Mouse (Mus musculus): ENCODE results near the gene Cdca5. TPM values are rescaled to one million over a fixed set of nuclear protein-coding genes. Genes with fewer than 3 reads are reported as not detected.
"Not testable (repeated sequence)": the region's sequence is repeated elsewhere in the genome, so short reads cannot be mapped to it uniquely, and the experiment has no call there.

Cdca5 gene
- polyA plus RNA-seq, 1 experiment from 2014 or later, result 66.2 TPM

DNA sequence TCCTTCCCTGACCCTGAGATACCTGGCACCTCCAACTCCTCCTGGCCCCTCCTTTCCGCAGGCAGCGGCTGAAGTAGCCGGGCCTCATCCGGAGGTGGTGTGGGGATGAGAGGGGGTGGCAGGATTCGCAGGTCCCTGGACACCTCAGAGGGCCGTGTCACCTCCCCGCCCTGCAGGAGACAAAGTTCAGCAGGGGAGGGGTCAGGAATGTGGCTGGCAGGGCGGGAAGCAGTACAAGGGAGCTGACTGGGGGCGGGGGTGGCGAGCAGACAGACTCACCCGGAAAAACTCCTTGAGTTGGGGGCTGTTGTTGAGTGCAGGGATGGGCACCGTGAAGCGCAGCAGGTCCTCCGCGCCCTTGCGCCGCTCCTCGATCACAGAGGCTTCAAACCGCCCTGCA, 37.0 kb downstream of the Cdca5 start:
- Histone ChIP-seq H3K9me3 (no peaks in the 10 kb centered on the region), H3K4me1 (peaks cover 42% of the 10 kb centered on the region), H3K27ac (replicated peaks) (peak overlapping the region; percentile 72), H3K27me3 (replicated peaks; ENCODE audit: low read depth, poor library complexity, severe bottlenecking) (no peaks in the 10 kb centered on the region), H3K4me3 (peak overlapping the region; percentile 33; the same call in 1 of the 2 replicates), H3K36me3 (replicated peaks) (peaks cover 8% of the 10 kb centered on the region; the same call in 1 of the 2 replicates)
- 37% methylated on average over 19 of the region's 19 CpGs for WGBS
- DNase-seq (ENCODE audit: low spot score), result no peak

DNA sequence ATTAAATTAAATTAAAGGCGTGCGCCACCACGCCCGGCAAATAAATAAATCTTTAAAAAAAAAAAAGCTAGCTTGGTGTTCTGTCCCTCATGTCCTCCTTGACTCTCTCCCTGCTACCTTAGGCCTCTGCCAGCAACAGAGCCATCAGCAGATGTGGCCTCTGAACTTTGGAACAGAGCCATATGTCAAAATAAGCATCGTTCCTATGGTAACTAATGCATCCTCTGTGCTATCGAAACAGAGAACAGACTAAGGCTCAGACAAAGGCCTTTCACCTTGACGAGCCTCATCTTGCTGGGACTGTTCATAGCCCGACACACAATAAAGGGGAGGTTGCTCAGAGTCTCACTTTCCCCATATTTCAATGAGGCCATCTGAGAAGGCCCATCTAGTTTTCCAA, 38.5 kb downstream of the Cdca5 start:
- peaks cover 39% of the 10 kb centered on the region for H3K4me1 ChIP-seq
- DNase-seq (ENCODE audit: low spot score), result peak; percentile 54
- H3K4me3 ChIP-seq, result 0 out of 2 replicates have a peak overlapping the region, but pooled peaks have one; percentile 6
- peaks cover 5% of the 10 kb centered on the region; the same call in 1 of the 2 replicates for H3K36me3 ChIP-seq (replicated peaks)
- H3K27ac ChIP-seq (replicated peaks), result peak overlapping the region; percentile 80
- H3K27me3 ChIP-seq (replicated peaks; ENCODE audit: low read depth, poor library complexity, severe bottlenecking), result no peaks in the 10 kb centered on the region
- WGBS, result 47% methylated on average over 8 of the region's 8 CpGs
- H3K9me3 ChIP-seq, result no peaks in the 10 kb centered on the region

DNA sequence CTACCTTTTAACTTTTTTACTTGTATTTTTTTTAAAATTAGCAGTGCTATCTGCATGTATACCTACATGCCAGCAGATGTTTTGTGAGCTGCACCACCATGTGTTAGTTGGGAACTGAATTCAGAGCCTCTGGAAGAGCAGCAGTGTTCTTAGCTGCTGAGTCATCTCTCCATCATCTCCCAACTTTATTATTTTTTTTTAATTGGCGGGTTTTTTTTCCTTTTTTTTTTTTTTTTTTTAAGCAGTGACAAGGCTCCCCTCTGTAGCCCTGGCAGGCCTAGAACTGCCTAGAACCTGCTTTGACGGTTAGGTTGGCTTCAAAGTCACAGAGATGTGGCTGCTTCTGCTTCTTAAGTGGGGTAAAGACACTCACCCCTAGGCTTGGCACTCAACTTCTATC, 40.1 kb downstream of the Cdca5 start:
- 76% methylated on average over 2 of the region's 2 CpGs for WGBS
- no peak for DNase-seq (ENCODE audit: low spot score)
- peaks cover 5% of the 10 kb centered on the region; the same call in 1 of the 2 replicates for H3K36me3 ChIP-seq (replicated peaks)
- H3K9me3 ChIP-seq, result no peaks in the 10 kb centered on the region
- H3K27me3 ChIP-seq (replicated peaks; ENCODE audit: low read depth, poor library complexity, severe bottlenecking), result no peaks in the 10 kb centered on the region
- H3K4me3 ChIP-seq, result no peak overlapping the region
- H3K4me1 ChIP-seq, result peaks cover 27% of the 10 kb centered on the region
- H3K27ac ChIP-seq (replicated peaks), result no peak overlapping the region

DNA sequence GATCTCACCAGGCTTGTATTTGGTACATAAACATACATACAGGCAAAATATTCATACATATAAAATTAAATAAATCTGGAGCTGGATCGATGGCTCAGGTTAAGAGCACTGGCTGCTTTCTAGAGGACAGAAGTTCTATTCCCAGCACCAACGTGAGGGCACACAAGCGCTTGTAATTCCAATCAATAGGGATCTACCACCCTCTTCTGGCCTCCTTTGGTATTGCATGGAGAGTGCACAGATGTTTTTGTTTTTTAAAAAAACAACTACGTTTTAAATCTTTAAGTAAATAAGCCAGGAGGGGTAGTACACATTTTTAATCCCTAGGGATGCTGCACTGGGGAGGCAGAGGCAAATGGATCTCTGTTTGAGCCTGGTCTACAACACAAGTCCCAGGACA, 41.5 kb downstream of the Cdca5 start:
- Histone ChIP-seq H3K36me3 (replicated peaks) (peaks cover 2% of the 10 kb centered on the region; the same call in 1 of the 2 replicates), H3K27ac (replicated peaks) (no peak overlapping the region), H3K4me3 (no peak overlapping the region), H3K4me1 (peaks cover 25% of the 10 kb centered on the region), H3K9me3 (no peaks in the 10 kb centered on the region), H3K27me3 (replicated peaks; ENCODE audit: low read depth, poor library complexity, severe bottlenecking) (no peaks in the 10 kb centered on the region)
- peak; percentile 36 for DNase-seq (ENCODE audit: low spot score)
- 23% methylated on average over 4 of the region's 4 CpGs for WGBS

GRCm38 (mm10) chr19:6126789-6127580, 42.2 kb downstream of the Cdca5 start:
- Histone ChIP-seq H3K27me3 (replicated peaks; ENCODE audit: low read depth, poor library complexity, severe bottlenecking) (no peaks in the 10 kb centered on the region), H3K27ac (replicated peaks) (peak overlapping the region; percentile 88), H3K9me3 (no peaks in the 10 kb centered on the region), H3K4me3 (peak overlapping the region; percentile 66), H3K36me3 (replicated peaks) (no peaks in the 10 kb centered on the region), H3K4me1 (peaks cover 18% of the 10 kb centered on the region)
- WGBS, result 76% methylated on average over 10 of the region's 10 CpGs
- no peak for DNase-seq (ENCODE audit: low spot score)

- Histone ChIP-seq H3K4me3 (peak within 1 kb of the TSS; percentile 66), H3K4me1 (peaks cover 16% of the 10 kb centered on the region), H3K9me3 (no peaks in the 10 kb centered on the region), H3K27me3 (replicated peaks; ENCODE audit: low read depth, poor library complexity, severe bottlenecking) (no peaks in the 10 kb centered on the region), H3K27ac (replicated peaks) (peak within 1 kb of the TSS; percentile 88), H3K36me3 (replicated peaks) (no peaks in the 10 kb centered on the region)
- WGBS, result under 1% methylated on average over 32 of the region's 32 CpGs
- peak; percentile 93 for DNase-seq (ENCODE audit: low spot score)
These were observed 43.1 kb downstream of the Cdca5 start, which contains the start of gene Snx15 for GRCm38 (mm10) chr19:6127760-6128341. TSS of gene Snx15 (minus strand) at chr19:6128304.

GRCm38 (mm10) chr19:6130414-6131128, 45.8 kb downstream of the Cdca5 start:
- not testable (repeated sequence) for DNase-seq (ENCODE audit: low spot score); H3K9me3 ChIP-seq; H3K4me3 ChIP-seq; H3K27ac ChIP-seq (replicated peaks); H3K4me1 ChIP-seq; H3K27me3 ChIP-seq (replicated peaks; ENCODE audit: low read depth, poor library complexity, severe bottlenecking)
- H3K36me3 ChIP-seq (replicated peaks), result peaks cover 21% of the 10 kb centered on the region
- 79% methylated on average over 7 of the region's 7 CpGs for WGBS

- no peak for DNase-seq (ENCODE audit: low spot score)
- H3K4me3 ChIP-seq, result no peak overlapping the region
These were observed 47.5 kb downstream of the Cdca5 start for GRCm38 (mm10) chr19:6132171-6132827.

DNA sequence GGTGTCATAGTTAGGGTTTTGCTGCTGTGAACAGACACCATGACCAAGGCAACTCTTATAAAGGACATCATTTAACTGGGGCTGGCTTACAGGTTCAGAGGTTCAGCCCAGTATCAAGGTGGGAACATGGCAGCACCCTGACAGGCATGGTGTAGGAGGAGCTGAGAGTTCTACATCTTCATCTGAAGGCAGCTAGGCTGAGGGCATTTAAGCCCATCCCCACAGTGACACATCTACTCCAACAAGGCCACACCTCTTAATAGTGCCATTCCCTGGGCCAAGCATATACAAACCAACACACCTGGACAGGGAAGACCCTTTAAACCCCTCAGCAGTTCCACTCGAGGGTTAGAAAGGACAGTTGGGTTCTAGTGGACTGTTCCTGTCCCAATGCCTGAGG, 48.4 kb downstream of the Cdca5 start:
- 69% methylated on average over 1 of the region's 1 CpGs for WGBS
- H3K27me3 ChIP-seq (replicated peaks; ENCODE audit: low read depth, poor library complexity, severe bottlenecking); H3K4me3 ChIP-seq; H3K27ac ChIP-seq (replicated peaks); DNase-seq (ENCODE audit: low spot score); H3K9me3 ChIP-seq; H3K4me1 ChIP-seq: not testable (repeated sequence)
- H3K36me3 ChIP-seq (replicated peaks), result peaks cover 47% of the 10 kb centered on the region

More at GRCm38 (mm10) chr19:6132171-6132827, 47.5 kb downstream of the Cdca5 start:
- WGBS, result 86% methylated on average over 7 of the region's 7 CpGs
- Histone ChIP-seq H3K27ac (replicated peaks) (no peak overlapping the region), H3K36me3 (replicated peaks) (peaks cover 38% of the 10 kb centered on the region), H3K27me3 (replicated peaks; ENCODE audit: low read depth, poor library complexity, severe bottlenecking) (no peaks in the 10 kb centered on the region), H3K9me3 (no peaks in the 10 kb centered on the region), H3K4me1 (peaks cover 10% of the 10 kb centered on the region; the same call in 1 of the 2 replicates)

- WGBS, result 82% methylated on average over 3 of the region's 3 CpGs
- Histone ChIP-seq H3K4me3 (no peak overlapping the region), H3K36me3 (replicated peaks) (peaks cover 52% of the 10 kb centered on the region), H3K4me1 (peaks cover 18% of the 10 kb centered on the region), H3K27ac (replicated peaks) (no peak overlapping the region), H3K9me3 (no peaks in the 10 kb centered on the region), H3K27me3 (replicated peaks; ENCODE audit: low read depth, poor library complexity, severe bottlenecking) (no peaks in the 10 kb centered on the region)
- no peak for DNase-seq (ENCODE audit: low spot score)
These were observed 51.6 kb downstream of the Cdca5 start for GRCm38 (mm10) chr19:6136397-6136796.

GRCm38 (mm10) chr19:6139701-6140100, 54.9 kb downstream of the Cdca5 start:
- peak overlapping the region; percentile 88 for H3K4me3 ChIP-seq
- peaks cover 22% of the 10 kb centered on the region for H3K4me1 ChIP-seq
- H3K9me3 ChIP-seq, result no peaks in the 10 kb centered on the region
- no peaks in the 10 kb centered on the region for H3K27me3 ChIP-seq (replicated peaks; ENCODE audit: low read depth, poor library complexity, severe bottlenecking)
- DNase-seq (ENCODE audit: low spot score), result no peak
- H3K36me3 ChIP-seq (replicated peaks), result peaks cover 39% of the 10 kb centered on the region
- 94% methylated on average over 6 of the region's 6 CpGs for WGBS
- peak overlapping the region; percentile 99 for H3K27ac ChIP-seq (replicated peaks)

- Histone ChIP-seq H3K9me3 (no peaks in the 10 kb centered on the region), H3K4me3 (peak overlapping the region; percentile 88), H3K27me3 (replicated peaks; ENCODE audit: low read depth, poor library complexity, severe bottlenecking) (no peaks in the 10 kb centered on the region), H3K4me1 (peaks cover 22% of the 10 kb centered on the region), H3K27ac (replicated peaks) (peak overlapping the region; percentile 99), H3K36me3 (replicated peaks) (peaks cover 34% of the 10 kb centered on the region)
- 9% methylated on average over 16 of the region's 16 CpGs for WGBS
- DNase-seq (ENCODE audit: low spot score), result no peak
These were observed 55.5 kb downstream of the Cdca5 start for GRCm38 (mm10) chr19:6140374-6140677.

All from embryonic facial prominence, embryonic 10.5 days (tissue).